Mouse (Mus musculus) MEL (cell line): ENCODE measurements at regions not wholly inside any gene's neighbourhood (a gene's known extent, or its start where the extent isn't known, plus 50 kb on each side); places are given as distances from the start of the nearest gene placed in this dataset.

Experiments used
- DNase-seq: peaks from one replicate; pipeline ENCODE4 v3.0.0; 2011; ENCODE audit warnings: low read depth, low spot score
- H3K27ac ChIP-seq: 2 replicates; pipeline ENCODE4 v1.5.1; 2012; ENCODE audit warnings: low read depth, mild to moderate bottlenecking, control low read depth, low read length, moderate library complexity; ENCODE audit not compliant: control insufficient read depth
- H3K27me3 ChIP-seq, 2 experiments: fragments of 150-350 bp in 1 of 2; sonication (generic) in 1 of 2; 2 replicates each; pipeline ENCODE4 v1.6.1; 2012; ENCODE audit warnings: low read length in 2 of 2, mild to moderate bottlenecking in 2 of 2, improper control_type of control experiment in 1 of 2, moderate library complexity in 1 of 2; ENCODE audit not compliant: insufficient read depth in 2 of 2, control insufficient read depth in 1 of 2
- H3K36me3 ChIP-seq, 2 experiments: 2 replicates each; pipeline ENCODE4 v1.6.1; 2012 to 2014; ENCODE audit warnings: low read length in 2 of 2, improper control_type of control experiment in 1 of 2, inconsistent platforms in 1 of 2, mild to moderate bottlenecking in 1 of 2; ENCODE audit not compliant: insufficient read depth in 2 of 2, control insufficient read depth in 1 of 2
- H3K4me1 ChIP-seq, 2 experiments: fragments of 150-350 bp in 1 of 2; sonication (generic) in 1 of 2; 2 replicates each; pipeline ENCODE4 v1.6.1; 2012; ENCODE audit warnings: low read length in 2 of 2, improper control_type of control experiment in 1 of 2, mild to moderate bottlenecking in 1 of 2; ENCODE audit not compliant: insufficient read depth in 2 of 2, control insufficient read depth in 1 of 2
- H3K4me3 ChIP-seq, 2 experiments: fragments of 150-350 bp in 1 of 2; sonication (generic) in 1 of 2; 2 replicates each; pipeline ENCODE4 v1.5.1; 2012; ENCODE audit warnings: low read depth in 2 of 2, low read length in 2 of 2, mild to moderate bottlenecking in 2 of 2, moderate library complexity in 2 of 2, control low read depth in 1 of 2, improper control_type of control experiment in 1 of 2; ENCODE audit not compliant: control insufficient read depth in 1 of 2, insufficient read depth in 1 of 2
- H3K79me2 ChIP-seq: 2 replicates; pipeline ENCODE4 v1.6.1; 2012; ENCODE audit warnings: mild to moderate bottlenecking, low read length, moderate library complexity; ENCODE audit not compliant: control insufficient read depth, poor library complexity, insufficient read depth
- H3K9ac ChIP-seq: 2 replicates; pipeline ENCODE4 v1.6.1; 2012; ENCODE audit warnings: low read depth, mild to moderate bottlenecking, control low read depth, low read length, moderate library complexity; ENCODE audit not compliant: control insufficient read depth, poor library complexity, severe bottlenecking
- H3K9me3 ChIP-seq: fragments of 150-350 bp; sonication (generic); replicated peaks from 2 replicates; pipeline ENCODE4 v1.6.1; 2012; ENCODE audit warnings: mild to moderate bottlenecking, low read length, improper control_type of control experiment, moderate library complexity; ENCODE audit not compliant: insufficient read depth
- BHLHE40 ChIP-seq: IDR thresholded peaks from 2 replicates; pipeline ENCODE4 v1.6.1; 2012; ENCODE audit warnings: low read depth, mild to moderate bottlenecking, inconsistent platforms, low read length, improper control_type of control experiment, borderline replicate concordance
- CHD1 ChIP-seq: IDR thresholded peaks from 2 replicates; pipeline ENCODE4 v1.6.1; 2012; ENCODE audit warnings: low read depth, mild to moderate bottlenecking, inconsistent platforms, low read length, improper control_type of control experiment
- CHD2 ChIP-seq: IDR thresholded peaks from 2 replicates; pipeline ENCODE4 v1.6.1; 2011; ENCODE audit warnings: low read length, improper control_type of control experiment
- CTCF ChIP-seq, 3 experiments: IDR thresholded peaks in 2 of 3; conservative IDR thresholded peaks in 1 of 3; 2 replicates each; pipeline ENCODE4 v1.5.1; 2011 to 2012; ENCODE audit warnings: low read length in 3 of 3, low read depth in 2 of 3, mild to moderate bottlenecking in 2 of 3, improper control_type of control experiment in 1 of 3, inconsistent platforms in 1 of 3, mixed read lengths in 1 of 3, moderate library complexity in 1 of 3; ENCODE audit not compliant: control insufficient read depth in 1 of 3, insufficient read depth in 1 of 3, poor library complexity in 1 of 3, severe bottlenecking in 1 of 3
- E2F4 ChIP-seq: IDR thresholded peaks from 2 replicates; pipeline ENCODE4 v1.6.1; 2011; ENCODE audit warnings: low read depth, low read length, improper control_type of control experiment, borderline replicate concordance
- ELF1 ChIP-seq: IDR thresholded peaks from 2 replicates; pipeline ENCODE4 v1.6.1; 2014; ENCODE audit warnings: low read depth, mild to moderate bottlenecking, inconsistent platforms, low read length, improper control_type of control experiment, moderate library complexity
- EP300 ChIP-seq, 2 experiments: IDR thresholded peaks; 2 replicates each; pipeline ENCODE4 v1.6.1; 2011; ENCODE audit warnings: improper control_type of control experiment in 2 of 2, low read length in 2 of 2, low read depth in 1 of 2, mild to moderate bottlenecking in 1 of 2
- ETS1 ChIP-seq: IDR thresholded peaks from 2 replicates; pipeline ENCODE4 v1.6.1; 2012; ENCODE audit warnings: low read depth, mild to moderate bottlenecking, inconsistent platforms, low read length, improper control_type of control experiment, moderate library complexity
- GABPA ChIP-seq: IDR thresholded peaks from 2 replicates; pipeline ENCODE4 v1.6.1; 2012; ENCODE audit warnings: low read depth, mild to moderate bottlenecking, inconsistent platforms, low read length, improper control_type of control experiment, moderate library complexity
- GATA1 ChIP-seq: IDR thresholded peaks from 2 replicates; pipeline ENCODE4 v1.6.1; 2011; ENCODE audit warnings: low read depth, low read length, improper control_type of control experiment
- HCFC1 ChIP-seq: IDR thresholded peaks from 2 replicates; pipeline ENCODE4 v1.6.1; 2012; ENCODE audit warnings: low read depth, mild to moderate bottlenecking, inconsistent platforms, low read length, improper control_type of control experiment, moderate library complexity
- MAZ ChIP-seq: IDR thresholded peaks from 2 replicates; pipeline ENCODE4 v1.6.1; 2012; ENCODE audit warnings: low read depth, mild to moderate bottlenecking, inconsistent platforms, low read length, improper control_type of control experiment
- MXI1 ChIP-seq: IDR thresholded peaks from 2 replicates; pipeline ENCODE4 v1.6.1; 2011; ENCODE audit warnings: mild to moderate bottlenecking, low read depth, low read length, improper control_type of control experiment
- MYB ChIP-seq: IDR thresholded peaks from 2 replicates; pipeline ENCODE4 v1.6.1; 2011; ENCODE audit warnings: mild to moderate bottlenecking, low read depth, low read length, improper control_type of control experiment
- MYC ChIP-seq: IDR thresholded peaks from 2 replicates; pipeline ENCODE4 v1.6.1; 2011; ENCODE audit warnings: low read depth, mild to moderate bottlenecking, low read length, improper control_type of control experiment, moderate library complexity
- NELFE ChIP-seq: IDR thresholded peaks from 2 replicates; pipeline ENCODE4 v1.6.1; 2011; ENCODE audit warnings: low read depth, low read length, improper control_type of control experiment
- POLR2A ChIP-seq, 2 experiments: IDR thresholded peaks; 2 replicates each; pipeline ENCODE4 v1.6.1; 2011 to 2012; ENCODE audit warnings: low read length in 2 of 2, mild to moderate bottlenecking in 2 of 2, control low read depth in 1 of 2, improper control_type of control experiment in 1 of 2, low read depth in 1 of 2, moderate library complexity in 1 of 2; ENCODE audit not compliant: control insufficient read depth in 1 of 2, insufficient read depth in 1 of 2, poor library complexity in 1 of 2
- POLR2AphosphoS2 ChIP-seq: IDR thresholded peaks from 2 replicates; pipeline ENCODE4 v1.6.1; 2011; ENCODE audit warnings: low read length, improper control_type of control experiment
- POLR2AphosphoS5 ChIP-seq: IDR thresholded peaks from 2 replicates; pipeline ENCODE4 v1.6.1; 2012; ENCODE audit warnings: low read depth, borderline replicate concordance, mild to moderate bottlenecking, inconsistent platforms, low read length, moderate library complexity, mixed read lengths
- RAD21 ChIP-seq: IDR thresholded peaks from 2 replicates; pipeline ENCODE4 v1.6.1; 2011; ENCODE audit warnings: mild to moderate bottlenecking, low read depth, low read length, improper control_type of control experiment
- RCOR1 ChIP-seq: IDR thresholded peaks from 2 replicates; pipeline ENCODE4 v1.6.1; 2012; ENCODE audit warnings: low read depth, mild to moderate bottlenecking, inconsistent platforms, low read length, improper control_type of control experiment
- SIN3A ChIP-seq: IDR thresholded peaks from 2 replicates; pipeline ENCODE4 v1.6.1; 2012; ENCODE audit warnings: low read length, improper control_type of control experiment, inconsistent platforms
- TAL1 ChIP-seq: IDR thresholded peaks from 2 replicates; pipeline ENCODE4 v1.6.1; 2012; ENCODE audit warnings: mild to moderate bottlenecking, inconsistent platforms, low read length, moderate library complexity, mixed read lengths
- TBP ChIP-seq: IDR thresholded peaks from 2 replicates; pipeline ENCODE4 v1.8.0; 2011; ENCODE audit warnings: low read depth, low read length, improper control_type of control experiment
- UBTF ChIP-seq: IDR thresholded peaks from 2 replicates; pipeline ENCODE4 v1.6.1; 2012; ENCODE audit warnings: low read depth, mild to moderate bottlenecking, inconsistent platforms, low read length, improper control_type of control experiment, moderate library complexity, borderline replicate concordance; ENCODE audit not compliant: insufficient read depth
- USF2 ChIP-seq, 2 experiments: IDR thresholded peaks; 2 replicates each; pipeline ENCODE4 v1.6.1; 2011 to 2012; ENCODE audit warnings: improper control_type of control experiment in 2 of 2, low read length in 2 of 2, borderline replicate concordance in 1 of 2, inconsistent platforms in 1 of 2, low read depth in 1 of 2, mild to moderate bottlenecking in 1 of 2; ENCODE audit not compliant: insufficient read depth in 1 of 2
- ZMIZ1 ChIP-seq: IDR thresholded peaks from 2 replicates; pipeline ENCODE4 v1.6.1; 2012; ENCODE audit warnings: low read depth, mild to moderate bottlenecking, inconsistent platforms, low read length, improper control_type of control experiment, moderate library complexity
- ZNF384 ChIP-seq: IDR thresholded peaks from 2 replicates; pipeline ENCODE4 v1.6.1; 2012; ENCODE audit warnings: low read depth, mild to moderate bottlenecking, inconsistent platforms, low read length, improper control_type of control experiment

DNA sequence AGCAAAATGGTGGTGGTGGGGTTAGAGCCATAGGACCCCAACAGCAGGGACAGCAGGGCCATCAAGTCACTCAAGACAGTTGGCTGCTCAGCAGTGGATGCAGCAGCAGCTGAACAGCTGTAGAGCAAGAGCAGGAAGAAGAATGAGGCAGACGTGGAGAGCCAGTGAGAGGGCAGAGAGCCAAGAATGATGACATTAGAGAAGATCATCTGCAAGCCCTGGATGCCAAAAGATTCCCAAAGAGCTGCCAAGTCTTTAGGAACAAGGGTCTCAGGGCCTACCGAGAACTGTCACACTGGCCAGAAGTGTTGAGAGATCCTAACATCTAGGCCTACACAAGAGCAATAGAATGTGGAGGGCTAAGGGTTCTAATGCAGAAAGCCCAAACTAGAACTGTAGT lies 196.4 kb upstream of the Dcbld2 start:
- no peak overlapping the region for H3K4me3 ChIP-seq

GRCm38 (mm10) chr16:58234686-58235085 lies 173.6 kb upstream of the Dcbld2 start:
- Histone ChIP-seq H3K27ac (no peak overlapping the region), H3K36me3 (no peaks in the 10 kb centered on the region), H3K9ac (no peak overlapping the region), H3K4me1 (no peaks in the 10 kb centered on the region), H3K4me3 (no peak overlapping the region), H3K9me3 (no peaks in the 10 kb centered on the region), H3K79me2 (no peaks in the 10 kb centered on the region), H3K27me3 (no peaks in the 10 kb centered on the region)
- no peak for TF ChIP-seq NELFE
- TF ChIP-seq MYB: no peak
- no peak for TF ChIP-seq ELF1
- TF ChIP-seq MXI1: no peak
- TF ChIP-seq SIN3A: no peak
- TF ChIP-seq CHD1: no peak
- no peak for TF ChIP-seq GATA1
- TF ChIP-seq TBP: no peak
- TF ChIP-seq CHD2: no peak
- no peak for TF ChIP-seq E2F4
- no peak for TF ChIP-seq POLR2AphosphoS5
- TF ChIP-seq RCOR1: no peak
- TF ChIP-seq HCFC1: no peak
- no peak for TF ChIP-seq MAZ
- TF ChIP-seq ETS1: no peak
- no peak for TF ChIP-seq TAL1
- TF ChIP-seq CTCF (IDR thresholded peaks at IDR 0.05 in 2 of 3, conservative IDR thresholded peaks at IDR 0.05 in 1 of 3; ENCODE audit: control insufficient read depth in 1 of 3, insufficient read depth in 1 of 3, low read depth in 2 of 3, low read length in 3 of 3, poor library complexity in 1 of 3, severe bottlenecking in 1 of 3): no peak
- no peak for TF ChIP-seq UBTF
- no peak for DNase-seq

More for the DNA sequence above, 196.4 kb upstream of the Dcbld2 start:
- Histone ChIP-seq H3K4me1 (no peaks in the 10 kb centered on the region), H3K27me3 (no peaks in the 10 kb centered on the region; a peak in 1 of 4 replicates), H3K27ac (no peak overlapping the region), H3K79me2 (no peaks in the 10 kb centered on the region), H3K9ac (no peak overlapping the region), H3K9me3 (no peaks in the 10 kb centered on the region), H3K36me3 (no peaks in the 10 kb centered on the region)
- TF ChIP-seq ZNF384 (no peak), POLR2AphosphoS2 (no peak), RAD21 (no peak), SIN3A (no peak), BHLHE40 (no peak), UBTF (no peak), MAZ (no peak), MYC (no peak), CTCF (IDR thresholded peaks at IDR 0.05 in 2 of 3, conservative IDR thresholded peaks at IDR 0.05 in 1 of 3; ENCODE audit: control insufficient read depth in 1 of 3, insufficient read depth in 1 of 3, low read depth in 2 of 3, low read length in 3 of 3, poor library complexity in 1 of 3, severe bottlenecking in 1 of 3) (no peak), ETS1 (no peak), POLR2AphosphoS5 (no peak), ZMIZ1 (no peak), GATA1 (no peak), CHD2 (no peak), USF2 (IDR thresholded peaks at IDR 0.05; ENCODE audit: borderline replicate concordance in 1 of 2, insufficient read depth in 1 of 2, low read depth in 1 of 2, low read length in 2 of 2) (no peak), CHD1 (no peak), GABPA (no peak), POLR2A (IDR thresholded peaks at IDR 0.05; ENCODE audit: control insufficient read depth in 1 of 2, insufficient read depth in 1 of 2, low read depth in 1 of 2, low read length in 2 of 2, poor library complexity in 1 of 2) (no peak), EP300 (IDR thresholded peaks at IDR 0.05; ENCODE audit: low read depth in 1 of 2, low read length in 2 of 2) (no peak)
- DNase-seq: no peak
